Mouse (Mus musculus) kidney, embryonic 16.5 days (tissue): ENCODE data around the gene 1810049J17Rik. TPM values are rescaled to one million over a fixed set of nuclear protein-coding genes. Genes with fewer than 3 reads are reported as not detected.

Source experiments
- ATAC-seq: fragments of 200-750 bp; cut with Nextera tagmentation; 2 replicates; pipeline ENCODE4 v1.8.0; 2017; ENCODE audit warnings: moderate TSS enrichment; ENCODE audit not compliant: low FRiP score, low TSS enrichment
- H3K27ac ChIP-seq: fragments of 300-500 bp; sonication (generic); 2 replicates; pipeline ENCODE4 v1.5.1; 2014; ENCODE audit warnings: low read length
- H3K27me3 ChIP-seq: fragments of 300-500 bp; sonication (generic); 2 replicates; pipeline ENCODE4 v1.6.1; 2014; ENCODE audit warnings: low read length, control low read depth, mixed read lengths; ENCODE audit not compliant: insufficient read depth
- H3K36me3 ChIP-seq: fragments of 300-500 bp; sonication (generic); 2 replicates; pipeline ENCODE4 v1.6.1; 2014; ENCODE audit warnings: low read length, control low read depth, mixed read lengths; ENCODE audit not compliant: insufficient read depth
- H3K4me1 ChIP-seq: fragments of 300-500 bp; sonication (generic); 2 replicates; pipeline ENCODE4 v1.6.1; 2014; ENCODE audit warnings: low read length, control low read depth, mixed read lengths; ENCODE audit not compliant: insufficient read depth
- H3K4me2 ChIP-seq: fragments of 300-500 bp; sonication (generic); replicated peaks from 2 replicates; pipeline ENCODE4 v1.6.1; 2014; ENCODE audit warnings: low read depth, low read length
- H3K4me3 ChIP-seq: fragments of 300-500 bp; sonication (generic); 2 replicates; pipeline ENCODE4 v1.5.1; 2014; ENCODE audit warnings: mild to moderate bottlenecking, low read length
- H3K9ac ChIP-seq: fragments of 300-500 bp; sonication (generic); replicated peaks from 2 replicates; pipeline ENCODE4 v1.6.1; 2014; ENCODE audit warnings: low read length
- H3K9me3 ChIP-seq: fragments of 300-500 bp; sonication (generic); 2 replicates; pipeline ENCODE4 v1.6.1; 2016; ENCODE audit warnings: low read length, control low read depth
- WGBS: fragments of 180-500 bp; shearing (Covaris S2); extraction: QIAGEN DNeasy Blood & Tissue Kit; methylation state at CpG from one replicate; pipeline ENCODE4 v1.1.7; 2014; 5-methylcytosine and 5-hydroxymethylcytosine counted together
- polyA plus RNA-seq: library from polyadenylated mRNA; unstranded; fragments of >200 nt; fragmentation: Nextera tagmentation; extraction: Ambion mirVana; gene quantifications from 2 replicates; pipeline ENCODE4 v1.2.1, GENCODE M21; 2015

Gene 1810049J17Rik
- polyA plus RNA-seq, 1 experiment from 2014 or later: 0.71 TPM

- no peak for ATAC-seq
- WGBS: 84% methylated on average over 4 of the region's 4 CpGs
- peaks cover 26% of the 10 kb centered on the region for H3K36me3 ChIP-seq
Measured at GRCm38 (mm10) chr15:12364096-12364495, 42.4 kb upstream of the 1810049J17Rik start.

GRCm38 (mm10) chr15:12362701-12363040, 41.0 kb upstream of the 1810049J17Rik start:
- 84% methylated on average over 6 of the region's 6 CpGs for WGBS
- Histone ChIP-seq H3K4me1 (no peaks in the 10 kb centered on the region), H3K4me2 (no peak overlapping the region), H3K27me3 (no peaks in the 10 kb centered on the region), H3K9ac (no peak overlapping the region), H3K4me3 (no peak overlapping the region), H3K36me3 (peaks cover 32% of the 10 kb centered on the region), H3K9me3 (no peaks in the 10 kb centered on the region), H3K27ac (no peak overlapping the region)
- no peak for ATAC-seq

More at GRCm38 (mm10) chr15:12364096-12364495, 42.4 kb upstream of the 1810049J17Rik start:
- Histone ChIP-seq H3K9me3 (no peaks in the 10 kb centered on the region), H3K27me3 (no peaks in the 10 kb centered on the region), H3K9ac (no peak overlapping the region), H3K27ac (no peak overlapping the region), H3K4me3 (no peak overlapping the region), H3K4me1 (no peaks in the 10 kb centered on the region), H3K4me2 (no peak overlapping the region)

- no peaks in the 10 kb centered on the region for H3K9me3 ChIP-seq
- H3K9ac ChIP-seq: no peak overlapping the region
- ATAC-seq: no peak
- no peaks in the 10 kb centered on the region for H3K27me3 ChIP-seq
- no peak overlapping the region for H3K4me3 ChIP-seq
- 89% methylated on average over 14 of the region's 14 CpGs for WGBS
- no peak overlapping the region for H3K27ac ChIP-seq
- no peak overlapping the region for H3K4me2 ChIP-seq
- H3K4me1 ChIP-seq: no peaks in the 10 kb centered on the region
- H3K36me3 ChIP-seq: peaks cover 35% of the 10 kb centered on the region
Measured at GRCm38 (mm10) chr15:12362001-12362700, 40.5 kb upstream of the 1810049J17Rik start.

GRCm38 (mm10) chr15:12360519-12361212, 39.0 kb upstream of the 1810049J17Rik start:
- H3K9ac ChIP-seq: no peak overlapping the region
- peaks cover 34% of the 10 kb centered on the region for H3K36me3 ChIP-seq
- no peaks in the 10 kb centered on the region for H3K9me3 ChIP-seq
- WGBS: 80% methylated on average over 19 of the region's 19 CpGs
- no peaks in the 10 kb centered on the region for H3K27me3 ChIP-seq
- H3K27ac ChIP-seq: no peak overlapping the region
- H3K4me1 ChIP-seq: no peaks in the 10 kb centered on the region
- no peak overlapping the region for H3K4me3 ChIP-seq
- ATAC-seq: no peak
- no peak overlapping the region for H3K4me2 ChIP-seq

- H3K4me3 ChIP-seq: no peak overlapping the region
- no peak for ATAC-seq
- no peaks in the 10 kb centered on the region for H3K4me1 ChIP-seq
- H3K9me3 ChIP-seq: no peaks in the 10 kb centered on the region
- H3K36me3 ChIP-seq: peaks cover 49% of the 10 kb centered on the region
- no peak overlapping the region for H3K27ac ChIP-seq
- 94% methylated on average over 5 of the region's 5 CpGs for WGBS
- H3K27me3 ChIP-seq: no peaks in the 10 kb centered on the region
- H3K9ac ChIP-seq: no peak overlapping the region
- H3K4me2 ChIP-seq: no peak overlapping the region
Measured at GRCm38 (mm10) chr15:12358384-12358783, 36.7 kb upstream of the 1810049J17Rik start.

GRCm38 (mm10) chr15:12357459-12357858, 35.8 kb upstream of the 1810049J17Rik start:
- Histone ChIP-seq H3K4me1 (no peaks in the 10 kb centered on the region), H3K27me3 (no peaks in the 10 kb centered on the region), H3K4me2 (no peak overlapping the region), H3K9me3 (no peaks in the 10 kb centered on the region), H3K4me3 (no peak overlapping the region), H3K36me3 (peaks cover 49% of the 10 kb centered on the region), H3K27ac (no peak overlapping the region), H3K9ac (no peak overlapping the region)
- no peak for ATAC-seq

- Histone ChIP-seq H3K27ac (no peak overlapping the region), H3K9ac (no peak overlapping the region), H3K9me3 (no peaks in the 10 kb centered on the region), H3K27me3 (no peaks in the 10 kb centered on the region), H3K36me3 (peaks cover 49% of the 10 kb centered on the region), H3K4me3 (no peak overlapping the region), H3K4me1 (no peaks in the 10 kb centered on the region), H3K4me2 (no peak overlapping the region)
- ATAC-seq: no peak
- WGBS: 78% methylated on average over 7 of the region's 7 CpGs
Measured at GRCm38 (mm10) chr15:12355907-12356306, 34.2 kb upstream of the 1810049J17Rik start.

- H3K9ac ChIP-seq: no peak overlapping the region
- H3K27me3 ChIP-seq: no peaks in the 10 kb centered on the region
- 93% methylated on average over 6 of the region's 6 CpGs for WGBS
- ATAC-seq: no peak
- H3K4me3 ChIP-seq: no peak overlapping the region
- no peaks in the 10 kb centered on the region for H3K9me3 ChIP-seq
- H3K36me3 ChIP-seq: peaks cover 45% of the 10 kb centered on the region
- H3K27ac ChIP-seq: no peak overlapping the region
- H3K4me2 ChIP-seq: no peak overlapping the region
- H3K4me1 ChIP-seq: no peaks in the 10 kb centered on the region
Measured at GRCm38 (mm10) chr15:12355261-12355660, 33.6 kb upstream of the 1810049J17Rik start.

- Histone ChIP-seq H3K4me3 (no peak overlapping the region), H3K27ac (no peak overlapping the region), H3K27me3 (no peaks in the 10 kb centered on the region), H3K9me3 (no peaks in the 10 kb centered on the region), H3K36me3 (peaks cover 51% of the 10 kb centered on the region), H3K4me1 (no peaks in the 10 kb centered on the region), H3K4me2 (no peak overlapping the region), H3K9ac (no peak overlapping the region)
- ATAC-seq: no peak
- WGBS: 95% methylated on average over 2 of the region's 2 CpGs
Measured at GRCm38 (mm10) chr15:12354281-12354810, 32.6 kb upstream of the 1810049J17Rik start.

- H3K9ac ChIP-seq: no peak overlapping the region
- no peaks in the 10 kb centered on the region for H3K4me1 ChIP-seq
- no peaks in the 10 kb centered on the region for H3K27me3 ChIP-seq
- WGBS: 97% methylated on average over 7 of the region's 7 CpGs
- no peak overlapping the region for H3K4me2 ChIP-seq
- ATAC-seq: no peak
- no peak overlapping the region for H3K4me3 ChIP-seq
- H3K36me3 ChIP-seq: peaks cover 38% of the 10 kb centered on the region
- H3K9me3 ChIP-seq: no peaks in the 10 kb centered on the region
- no peak overlapping the region for H3K27ac ChIP-seq
Measured at GRCm38 (mm10) chr15:12351470-12351869, 29.8 kb upstream of the 1810049J17Rik start.
